Mouse (Mus musculus) spleen, adult 2 months (tissue): ENCODE results near the gene Kcnq5.

Source experiments
- CTCF ChIP-seq: fragments of 200-500 bp; IDR thresholded peaks from 2 replicates; pipeline ENCODE4 v1.5.1; 2011; ENCODE audit warnings: mild to moderate bottlenecking, inconsistent platforms; ENCODE audit not compliant: insufficient read depth, insufficient read length, insufficient replicate concordance; ENCODE audit errors: extremely low read depth
- POLR2A ChIP-seq: fragments of 200-500 bp; IDR thresholded peaks from 2 replicates; pipeline ENCODE4 v1.6.1; 2011; ENCODE audit warnings: low read depth, low read length, inconsistent platforms

- no peak for TF ChIP-seq CTCF
- TF ChIP-seq POLR2A, result no peak
These were observed 345.1 kb downstream of the Kcnq5 start for GRCm38 (mm10) chr1:21616666-21617065.
